Mouse (Mus musculus) embryo, embryonic 11 days (tissue): Measurements from ENCODE around the gene Zfp706.
A peak's percentile ranks its signal among the peaks of the same experiment; 100 is the strongest.
"Not testable (repeated sequence)": the region's sequence is repeated elsewhere in the genome, so short reads cannot be mapped to it uniquely, and the experiment has no call there.

Source experiments
- DNase-seq: peaks from one replicate; pipeline ENCODE4 v3.0.0-alpha.2; 2015

The Zfp706 gene

GRCm38 (mm10) chr15:37007959-37008419, 416 bp upstream of the Zfp706 start:
- no peak for DNase-seq

GRCm38 (mm10) chr15:37006475-37007164, 953 bp downstream of the Zfp706 start:
- peak; percentile 36 for DNase-seq

GRCm38 (mm10) chr15:37005793-37006474, 1.6 kb downstream of the Zfp706 start:
- no peak for DNase-seq

GRCm38 (mm10) chr15:37004858-37005257, 2.7 kb downstream of the Zfp706 start:
- no peak for DNase-seq

GRCm38 (mm10) chr15:37002276-37002675, 5.3 kb downstream of the Zfp706 start:
- DNase-seq: no peak

GRCm38 (mm10) chr15:36999602-37000001, 8.0 kb downstream of the Zfp706 start:
- not testable (repeated sequence) for DNase-seq

GRCm38 (mm10) chr15:36995166-36995565, 12.4 kb downstream of the Zfp706 start:
- no peak for DNase-seq

- DNase-seq: no peak
Observed at GRCm38 (mm10) chr15:36994665-36995064, 12.9 kb downstream of the Zfp706 start.

- no peak for DNase-seq
Observed at GRCm38 (mm10) chr15:36993435-36994178, 14.0 kb downstream of the Zfp706 start.

- DNase-seq: peak; percentile 25
Observed at GRCm38 (mm10) chr15:36991353-36991752, 16.2 kb downstream of the Zfp706 start.

- no peak for DNase-seq
Observed at GRCm38 (mm10) chr15:36989922-36990321, 17.7 kb downstream of the Zfp706 start.

GRCm38 (mm10) chr15:36988718-36989115, 18.9 kb downstream of the Zfp706 start:
- DNase-seq: no peak

GRCm38 (mm10) chr15:36987976-36988717, 19.4 kb downstream of the Zfp706 start:
- no peak for DNase-seq

GRCm38 (mm10) chr15:36987211-36987877, 20.2 kb downstream of the Zfp706 start:
- DNase-seq: no peak

GRCm38 (mm10) chr15:36985567-36985925, 22.0 kb downstream of the Zfp706 start:
- no peak for DNase-seq

GRCm38 (mm10) chr15:36984921-36985566, 22.5 kb downstream of the Zfp706 start:
- no peak for DNase-seq

- DNase-seq: no peak
Observed at GRCm38 (mm10) chr15:36983455-36983854, 24.1 kb downstream of the Zfp706 start.

GRCm38 (mm10) chr15:36980238-36980637, 27.3 kb downstream of the Zfp706 start:
- DNase-seq: no peak

- peak; percentile 82 for DNase-seq
Observed at GRCm38 (mm10) chr15:36979488-36980201, 27.9 kb downstream of the Zfp706 start.

GRCm38 (mm10) chr15:36979159-36979487, 28.4 kb downstream of the Zfp706 start:
- no peak for DNase-seq

GRCm38 (mm10) chr15:36977823-36978222, 29.8 kb downstream of the Zfp706 start:
- no peak for DNase-seq
